Mouse (Mus musculus): ENCODE results near the gene A1bg. TPM values are rescaled to one million over a fixed set of nuclear protein-coding genes. Genes with fewer than 3 reads are reported as not detected.

The A1bg gene
- polyA plus RNA-seq (2014; fragmentation: Illumina TruSeq; extraction: RNeasy Lipid Tissue Mini Kit (QIAGEN cat#74804); ENCODE audit: low read depth, low replicate concordance): not detected

DNA sequence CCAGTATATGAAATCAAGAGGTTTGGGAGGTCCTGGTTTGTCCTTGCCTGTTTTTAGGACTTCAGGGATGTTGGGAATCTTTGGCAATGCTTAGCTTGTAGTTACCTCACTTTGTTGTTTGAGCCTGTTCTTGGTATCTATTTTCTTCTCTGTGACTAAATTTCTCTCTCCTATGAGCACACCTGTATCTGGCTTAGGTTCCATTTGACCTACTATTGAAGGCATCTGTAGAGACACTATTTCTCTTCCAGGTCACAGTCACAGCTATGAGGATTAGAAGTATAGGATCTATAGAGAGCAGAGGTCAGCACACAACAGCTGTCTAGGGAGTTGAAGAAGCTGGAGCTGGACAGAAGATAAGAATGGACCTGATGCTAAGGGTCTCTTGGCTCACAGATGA is at the start of gene A1bg:
A1bg (minus strand) TSS at position 101 of the 400 bp plus-strand sequence.

DNA sequence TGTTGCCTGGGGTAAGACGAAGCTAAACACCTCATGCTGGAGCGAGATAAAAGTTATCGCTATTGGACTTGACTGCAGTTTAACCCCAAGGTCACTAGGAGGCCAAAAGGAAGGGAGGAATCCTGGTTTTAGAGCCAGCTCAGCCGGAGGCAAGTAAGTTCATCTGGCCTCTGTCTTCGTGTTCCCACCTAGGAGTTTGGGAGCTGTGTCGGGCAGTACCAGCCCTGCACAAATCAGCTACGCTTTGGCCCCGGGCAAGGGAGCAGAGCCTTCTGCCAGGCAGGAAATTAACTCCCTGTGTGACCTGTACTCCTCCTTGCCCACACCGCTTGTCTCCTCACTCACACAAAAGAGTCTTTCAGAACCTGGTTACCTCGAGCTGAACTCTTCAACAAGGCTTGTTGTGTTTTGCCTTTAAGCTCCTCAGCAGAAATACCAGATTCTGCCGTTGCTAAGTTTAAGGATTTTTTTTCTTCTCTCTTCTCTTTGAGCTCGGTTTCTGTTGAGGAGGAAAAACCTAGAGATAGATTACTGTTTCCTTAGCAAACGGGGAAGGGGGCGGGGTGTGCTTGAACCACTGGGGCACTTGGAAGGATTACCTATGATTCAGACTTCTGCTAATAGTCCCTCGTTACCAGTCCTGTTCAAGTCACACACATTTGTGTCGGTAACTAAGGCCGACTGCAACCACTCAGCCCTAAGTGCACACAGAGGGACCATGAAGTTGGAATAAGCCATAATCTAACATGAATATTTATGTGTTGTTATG is 69.4 kb downstream of the A1bg start, which contains the start of gene Fam84b:
Fam84b (minus strand) TSS at position 548 of the 769 bp plus-strand sequence.

Other genes starting within 250 kb of the A1bg start
- gene Fam84b, start 69.2 kb downstream of the A1bg start, polyA plus RNA-seq (2014; fragmentation: Illumina TruSeq; extraction: RNeasy Lipid Tissue Mini Kit (QIAGEN cat#74804); ENCODE audit: low read depth, low replicate concordance): 29.1 TPM

Measured in adipose tissue, adult 10 weeks (tissue).